Mouse (Mus musculus) spleen, adult 2 months (tissue): ENCODE data around the gene Sucla2. TPM values are rescaled to one million over a fixed set of nuclear protein-coding genes. Genes with fewer than 3 reads are reported as not detected.

Experiments used
- DNase-seq, 2 experiments: peaks; one replicate each; pipeline versions ENCODE4 v3.0.0 to v3.0.0-alpha.2; 2012 to 2021; ENCODE audit warnings: low spot score in 2 of 2, low read depth in 1 of 2
- H3K27ac ChIP-seq: fragments of 200-500 bp; 2 replicates; pipeline ENCODE4 v1.5.1; 2012; ENCODE audit warnings: low read length, inconsistent platforms; ENCODE audit not compliant: insufficient read depth
- H3K27me3 ChIP-seq: fragments of 200-500 bp; 2 replicates; pipeline ENCODE4 v1.6.1; 2012; ENCODE audit warnings: mild to moderate bottlenecking, moderate library complexity, low read length, inconsistent platforms; ENCODE audit not compliant: control insufficient read depth, insufficient read depth
- H3K36me3 ChIP-seq: fragments of 200-500 bp; 2 replicates; pipeline ENCODE4 v1.6.1; 2012; ENCODE audit warnings: mild to moderate bottlenecking, low read length, inconsistent platforms; ENCODE audit not compliant: control insufficient read depth, insufficient read depth
- H3K4me1 ChIP-seq: fragments of 200-500 bp; 2 replicates; pipeline ENCODE4 v1.6.1; 2011; ENCODE audit warnings: inconsistent platforms; ENCODE audit not compliant: control insufficient read depth, insufficient read depth, insufficient read length
- H3K4me3 ChIP-seq: fragments of 200-500 bp; 2 replicates; pipeline ENCODE4 v1.5.1; 2011; ENCODE audit warnings: mild to moderate bottlenecking, inconsistent platforms; ENCODE audit not compliant: insufficient read depth, insufficient read length; ENCODE audit errors: extremely low read depth
- CTCF ChIP-seq: fragments of 200-500 bp; IDR thresholded peaks from 2 replicates; pipeline ENCODE4 v1.5.1; 2011; ENCODE audit warnings: mild to moderate bottlenecking, inconsistent platforms; ENCODE audit not compliant: insufficient read depth, insufficient read length, insufficient replicate concordance; ENCODE audit errors: extremely low read depth
- POLR2A ChIP-seq: fragments of 200-500 bp; IDR thresholded peaks from 2 replicates; pipeline ENCODE4 v1.6.1; 2011; ENCODE audit warnings: low read depth, low read length, inconsistent platforms
- WGBS: fragments of 180-500 bp; shearing (Covaris S2); methylation state at CpG from one replicate; pipeline ENCODE4 v1.1.7; 2018; 5-methylcytosine and 5-hydroxymethylcytosine counted together
- polyA plus RNA-seq: library from polyadenylated mRNA; depleted of rRNA; stranded (reverse); fragments of >200 nt; gene quantifications from 2 replicates; pipeline ENCODE4 v1.2.3, GENCODE M21; 2012

The Sucla2 gene
- polyA plus RNA-seq, 1 experiment: 3.8 TPM

- WGBS: 80% methylated on average over 5 of the region's 5 CpGs
- Histone ChIP-seq H3K36me3 (no peaks in the 10 kb centered on the region), H3K4me1 (no peaks in the 10 kb centered on the region), H3K4me3 (no peak overlapping the region), H3K27ac (no peak overlapping the region), H3K27me3 (no peaks in the 10 kb centered on the region)
- TF ChIP-seq POLR2A (no peak), CTCF (no peak)
- no peak for DNase-seq
Observed at GRCm38 (mm10) chr14:73483516-73484229, 41.4 kb upstream of the Sucla2 start.

- WGBS: 89% methylated on average over 3 of the region's 3 CpGs
- DNase-seq: no peak
- no peaks in the 10 kb centered on the region for H3K27me3 ChIP-seq
- H3K4me1 ChIP-seq: no peaks in the 10 kb centered on the region
- H3K4me3 ChIP-seq: no peak overlapping the region
- no peaks in the 10 kb centered on the region for H3K36me3 ChIP-seq
- TF ChIP-seq POLR2A: no peak
- H3K27ac ChIP-seq: no peak overlapping the region
Observed at GRCm38 (mm10) chr14:73484366-73485110, 40.6 kb upstream of the Sucla2 start.

- 84% methylated on average over 5 of the region's 5 CpGs for WGBS
- Histone ChIP-seq H3K4me1 (no peaks in the 10 kb centered on the region), H3K36me3 (no peaks in the 10 kb centered on the region), H3K27me3 (no peaks in the 10 kb centered on the region), H3K4me3 (no peak overlapping the region), H3K27ac (no peak overlapping the region)
- DNase-seq: no peak
- TF ChIP-seq POLR2A (no peak), CTCF (no peak)
Observed at GRCm38 (mm10) chr14:73486641-73487040, 38.5 kb upstream of the Sucla2 start.

- Histone ChIP-seq H3K27me3 (no peaks in the 10 kb centered on the region), H3K4me3 (no peak overlapping the region), H3K27ac (no peak overlapping the region), H3K4me1 (no peaks in the 10 kb centered on the region), H3K36me3 (no peaks in the 10 kb centered on the region)
- WGBS: 92% methylated on average over 6 of the region's 6 CpGs
- TF ChIP-seq CTCF: no peak
- no peak for TF ChIP-seq POLR2A
- DNase-seq: no peak
Observed at GRCm38 (mm10) chr14:73493356-73493755, 31.8 kb upstream of the Sucla2 start.

- Histone ChIP-seq H3K27ac (no peak overlapping the region), H3K36me3 (no peaks in the 10 kb centered on the region), H3K4me1 (no peaks in the 10 kb centered on the region), H3K27me3 (no peaks in the 10 kb centered on the region), H3K4me3 (no peak overlapping the region)
- 68% methylated on average over 6 of the region's 6 CpGs for WGBS
- DNase-seq: no peak
- no peak for TF ChIP-seq CTCF
- TF ChIP-seq POLR2A: no peak
Observed at GRCm38 (mm10) chr14:73494122-73494521, 31.0 kb upstream of the Sucla2 start.

- Histone ChIP-seq H3K27ac (no peak overlapping the region), H3K4me3 (no peak overlapping the region), H3K4me1 (no peaks in the 10 kb centered on the region), H3K27me3 (no peaks in the 10 kb centered on the region), H3K36me3 (no peaks in the 10 kb centered on the region)
- TF ChIP-seq CTCF: no peak
- TF ChIP-seq POLR2A: no peak
- 79% methylated on average over 7 of the region's 7 CpGs for WGBS
- no peak for DNase-seq
Observed at GRCm38 (mm10) chr14:73495753-73496152, 29.4 kb upstream of the Sucla2 start.

- Histone ChIP-seq H3K4me3 (no peak overlapping the region), H3K4me1 (no peaks in the 10 kb centered on the region), H3K36me3 (no peaks in the 10 kb centered on the region), H3K27me3 (no peaks in the 10 kb centered on the region), H3K27ac (no peak overlapping the region)
- no peak for TF ChIP-seq POLR2A
- no peak for TF ChIP-seq CTCF
- DNase-seq: no peak
- 90% methylated on average over 9 of the region's 9 CpGs for WGBS
Observed at GRCm38 (mm10) chr14:73501283-73501682, 23.8 kb upstream of the Sucla2 start.
